Mouse (Mus musculus) skeletal muscle tissue, adult 2 months (tissue): ENCODE measurements at regions not wholly inside any gene's neighbourhood (a gene's known extent, or its start where the extent isn't known, plus 50 kb on each side); places are given as distances from the start of the nearest gene placed in this dataset.

Source experiments
- DNase-seq: peaks from one replicate; pipeline ENCODE4 v3.0.0-alpha.2; 2012; ENCODE audit warnings: low read depth, low spot score

DNA sequence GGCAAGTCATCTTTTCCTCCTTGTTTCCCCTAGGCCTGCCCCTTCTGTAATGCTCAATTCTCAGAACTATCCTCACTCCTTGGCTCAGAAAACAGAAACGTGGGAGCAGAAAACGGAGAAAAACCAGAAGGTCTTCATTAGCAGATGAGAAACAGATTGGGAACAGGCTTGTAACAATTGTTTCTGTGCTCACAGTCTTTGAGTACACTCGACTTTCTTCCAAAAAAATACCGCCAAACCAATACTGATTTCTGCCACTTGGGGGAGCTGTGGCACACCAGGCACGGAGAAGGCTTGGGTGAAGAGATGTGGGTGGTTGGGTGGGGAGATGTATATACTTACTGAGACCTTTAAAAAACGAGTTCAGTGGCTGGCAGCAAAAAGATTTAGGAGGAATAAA lies 80.8 kb upstream of the 4930583I09Rik start:
- DNase-seq = peak; percentile 13

DNA sequence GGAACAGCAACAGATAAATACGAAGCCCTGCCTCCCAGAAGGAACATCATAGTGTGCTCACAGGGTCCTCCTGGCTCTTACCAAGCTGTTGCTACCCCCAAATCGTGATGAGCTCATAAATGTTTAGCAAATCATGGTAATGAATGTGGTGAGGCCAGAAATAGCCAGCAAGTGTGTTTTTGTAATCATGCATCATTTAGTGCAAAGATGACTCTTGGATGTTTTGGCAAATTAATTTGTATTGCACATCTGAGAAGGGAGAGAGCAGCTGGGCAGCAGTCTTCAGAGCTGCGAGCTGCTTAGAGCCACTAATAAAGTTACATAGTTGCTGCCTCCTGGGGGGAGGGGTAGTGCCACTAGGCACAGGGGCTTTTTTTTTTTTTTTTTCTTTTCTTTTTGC lies 79.8 kb upstream of the 4930583I09Rik start:
- DNase-seq = no peak

DNA sequence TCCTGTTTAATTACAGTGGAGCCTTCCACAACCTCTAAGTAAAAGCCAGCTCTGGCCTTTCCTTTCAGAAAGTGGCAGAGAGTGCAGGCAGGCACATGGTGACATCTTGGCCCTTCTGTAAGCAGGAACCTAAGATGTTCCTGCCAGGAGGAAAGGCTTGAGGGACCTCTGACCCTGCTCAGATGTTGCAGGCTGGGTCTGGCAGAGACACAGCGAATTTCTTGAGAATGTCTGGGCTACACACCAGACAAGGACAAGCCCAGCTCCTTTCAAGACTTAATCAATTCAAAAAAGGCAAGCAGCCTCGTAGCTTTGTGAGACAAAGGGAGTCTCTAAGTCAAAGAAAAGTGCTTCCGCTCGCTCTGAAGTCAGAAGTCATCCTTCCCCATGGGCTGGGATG lies 79.2 kb upstream of the 4930583I09Rik start:
- peak; percentile 53 for DNase-seq

DNA sequence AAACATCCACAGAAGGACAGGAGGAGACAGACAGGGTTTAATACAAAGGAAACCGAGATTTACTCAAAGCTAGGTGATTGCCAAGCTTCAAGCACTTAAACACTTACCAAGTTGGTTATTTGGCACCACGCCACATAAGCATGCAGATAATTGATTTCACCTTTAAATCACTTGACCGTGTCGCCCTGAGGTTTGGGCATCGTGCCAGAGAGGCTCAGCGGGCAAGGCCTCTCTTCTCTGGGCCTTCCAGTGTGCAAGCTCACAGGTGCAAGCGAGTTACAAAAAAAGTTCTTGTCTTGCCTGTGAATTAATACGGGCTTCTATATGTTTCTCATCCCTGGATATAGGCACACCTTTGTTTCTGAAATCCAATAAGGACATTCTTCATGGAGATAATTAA lies 78.4 kb upstream of the 4930583I09Rik start:
- no peak for DNase-seq

DNA sequence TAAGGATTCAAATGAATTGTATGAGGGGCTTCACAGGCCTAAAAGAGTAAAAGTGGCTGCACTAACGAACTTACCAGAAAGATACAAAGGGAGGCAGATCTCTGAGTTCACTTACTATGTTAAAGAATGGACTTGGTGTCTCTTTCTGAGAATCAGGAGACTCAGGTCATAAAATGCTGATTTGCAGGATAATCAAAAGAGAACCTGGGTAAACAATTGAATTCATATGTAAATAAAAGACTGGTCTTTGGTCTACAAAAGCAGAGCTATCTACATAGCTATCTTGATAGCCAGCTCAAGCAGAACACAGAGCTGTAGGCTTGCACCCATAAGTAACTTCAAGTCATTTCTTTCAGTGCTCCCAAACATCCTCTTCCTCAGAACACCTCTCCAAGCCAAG lies 72.8 kb upstream of the 4930583I09Rik start:
- DNase-seq = no peak

DNA sequence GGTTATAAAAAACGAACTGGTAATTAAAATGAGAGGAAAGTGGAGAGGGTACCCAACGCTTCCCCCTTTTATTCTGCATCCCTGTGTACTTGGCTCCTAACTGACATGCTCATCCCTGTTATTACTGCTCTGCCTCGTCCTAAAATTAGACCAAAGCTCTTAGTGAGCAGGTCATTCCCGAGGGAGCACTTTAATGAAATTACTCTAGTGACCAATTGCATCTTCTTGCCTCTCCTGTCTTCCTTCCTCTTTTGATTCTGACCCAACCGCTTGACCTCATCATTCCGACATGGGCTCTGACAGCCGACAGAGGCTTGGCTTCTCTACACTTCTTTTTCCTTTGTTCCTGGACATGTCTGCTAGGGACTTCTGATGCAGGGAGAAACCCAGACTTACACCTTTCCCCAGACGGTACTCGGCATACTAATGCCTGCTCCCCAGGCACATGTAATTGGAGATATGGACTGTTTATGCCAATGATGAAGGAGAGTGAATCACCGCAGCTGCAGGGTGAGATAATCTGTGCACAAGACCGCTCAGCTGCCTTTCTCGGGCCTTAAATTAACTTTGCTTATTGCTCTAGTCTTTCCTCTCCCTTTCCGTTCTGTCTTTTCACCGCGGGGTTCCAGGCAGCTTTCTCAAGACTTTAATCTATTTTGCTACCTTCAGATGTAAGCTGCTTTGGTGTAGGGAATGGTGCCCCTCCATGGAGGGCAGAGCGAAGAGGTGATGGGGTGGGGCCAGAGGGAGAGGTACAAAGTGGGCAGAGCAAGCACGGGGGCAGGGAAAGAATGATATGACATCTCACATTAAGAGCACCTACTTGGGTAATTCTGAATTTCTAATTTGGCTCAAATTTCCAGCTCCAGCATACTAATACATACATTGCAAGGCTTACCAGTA lies 66.1 kb upstream of the 4930583I09Rik start:
- peak; percentile 25 for DNase-seq

DNA sequence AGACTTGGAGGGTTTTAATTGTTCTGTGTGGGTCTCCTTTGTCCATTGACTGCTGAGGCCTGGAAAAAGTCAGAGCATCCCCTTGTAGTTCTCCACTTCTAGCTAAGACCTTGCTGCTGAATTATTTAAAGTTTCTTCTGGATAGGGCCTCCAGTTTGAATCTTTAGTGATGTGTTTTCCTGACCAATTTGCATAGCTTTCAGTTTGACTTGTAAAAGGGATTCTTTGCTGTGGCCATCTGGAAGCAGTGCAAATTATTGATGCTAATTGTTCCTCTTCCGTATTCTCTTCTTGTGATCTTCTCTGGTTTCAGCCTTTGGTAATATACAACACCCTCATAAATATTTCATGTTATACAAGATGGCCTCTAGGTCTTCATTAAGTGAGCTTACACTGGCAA lies 61.6 kb upstream of the 4930583I09Rik start:
- DNase-seq = no peak

DNA sequence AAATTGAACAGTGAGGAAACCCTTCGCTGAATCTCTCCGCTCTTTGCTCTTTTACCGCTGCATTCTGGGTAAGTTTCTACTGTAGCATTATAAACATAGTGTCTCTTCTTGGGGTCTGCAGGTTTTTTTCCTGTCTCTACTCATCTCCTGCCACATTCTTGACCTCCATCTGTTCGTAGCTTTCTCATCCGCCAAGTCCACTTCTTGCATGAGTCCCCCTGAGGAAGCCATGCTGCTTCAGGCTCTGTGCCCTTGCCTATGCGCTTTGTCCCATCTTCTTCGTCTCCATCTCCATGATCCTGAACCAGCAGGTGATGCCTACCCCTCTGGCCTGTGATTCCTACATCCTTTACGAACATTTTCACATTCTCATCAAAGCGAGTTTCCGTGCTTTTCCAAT lies 60.0 kb upstream of the 4930583I09Rik start:
- no peak for DNase-seq

DNA sequence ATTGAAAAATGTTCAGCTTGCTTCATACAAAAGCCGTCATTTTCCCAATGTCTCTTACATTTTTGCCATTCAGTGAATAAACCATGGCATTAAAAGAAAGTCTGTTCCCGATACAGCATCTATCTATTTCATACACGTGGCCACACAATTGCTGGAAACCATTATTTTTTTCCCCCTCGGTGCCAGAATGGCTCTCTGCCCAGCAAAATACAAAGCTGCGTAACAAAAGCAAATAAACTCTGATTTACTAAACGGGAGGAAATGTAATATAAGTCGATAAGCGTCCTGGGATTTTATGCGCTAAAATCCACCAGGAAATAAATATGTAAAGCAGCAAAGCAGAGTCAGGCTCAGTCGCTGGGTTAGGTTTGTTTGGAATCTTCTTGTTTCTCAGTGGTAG lies 59.6 kb upstream of the 4930583I09Rik start:
- no peak for DNase-seq

DNA sequence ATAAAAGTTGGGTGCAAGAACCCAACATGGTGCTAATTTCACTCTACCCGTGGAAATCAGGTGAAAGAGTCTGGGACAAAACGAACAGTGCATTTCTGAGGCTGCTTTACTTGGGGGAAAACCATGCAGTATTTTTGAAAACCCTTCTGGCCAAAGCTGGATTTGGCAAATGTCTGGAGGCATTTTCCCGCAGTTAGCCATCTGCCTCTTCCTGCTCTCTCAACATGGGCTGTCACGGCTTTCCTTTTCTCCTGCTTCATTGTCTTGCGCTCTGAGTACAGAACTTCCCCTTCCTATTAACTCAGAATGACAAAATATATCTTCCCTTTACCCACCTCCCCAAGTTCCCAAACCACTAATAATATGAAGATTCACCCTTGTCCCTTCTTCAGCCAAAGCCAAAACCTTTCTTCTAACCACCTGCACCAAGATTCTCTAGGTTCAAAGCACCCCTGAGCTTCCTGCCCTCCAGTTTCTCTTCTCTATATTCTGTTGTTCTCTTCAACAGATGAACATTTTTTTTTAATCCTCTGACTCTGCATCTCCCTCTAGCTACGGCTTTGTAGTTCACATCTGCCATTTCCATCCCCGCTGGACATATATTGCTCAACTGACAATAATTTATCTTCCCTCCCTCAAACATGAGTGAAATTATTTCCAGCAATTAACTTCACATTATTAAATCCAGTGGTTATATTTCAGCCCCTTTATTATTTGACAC lies 57.5 kb upstream of the 4930583I09Rik start:
- no peak for DNase-seq
